Mouse (Mus musculus): ENCODE data around the gene Lypla2.

Lypla2 gene

DNA sequence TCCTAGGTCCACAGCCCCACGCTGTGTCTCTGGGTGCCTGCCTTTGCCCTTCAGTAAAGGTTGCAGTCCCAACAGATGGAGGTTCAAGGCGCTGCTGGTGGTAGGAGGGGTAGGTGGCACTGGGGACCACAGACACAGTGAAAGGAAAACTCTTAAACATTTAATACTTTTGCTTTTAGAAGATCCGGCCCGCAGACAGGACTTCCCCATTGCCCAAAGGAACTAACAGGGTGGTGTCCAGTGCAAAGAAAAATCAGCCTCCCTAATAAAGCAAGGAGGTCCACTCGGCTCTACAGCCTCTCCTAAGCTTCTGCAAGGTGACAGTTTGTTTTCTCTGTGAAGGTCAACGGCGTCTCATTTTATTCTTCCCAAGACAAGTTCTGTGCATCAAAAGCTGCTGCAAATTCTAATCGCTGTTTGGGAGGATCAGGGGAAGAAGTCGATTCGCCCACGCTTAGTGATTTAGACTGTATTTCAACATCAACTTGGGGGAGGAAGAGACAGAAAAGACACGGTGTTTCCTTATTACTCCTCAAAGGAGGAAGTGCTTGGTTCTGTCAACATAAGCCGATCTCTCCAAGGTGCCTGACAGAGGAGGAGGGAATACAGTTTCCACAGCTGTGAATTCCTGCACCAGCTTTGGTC is 53.7 kb downstream of the Lypla2 start:
- DNase-seq, result no peak

All from kidney, adult 9 months (tissue).